Mouse (Mus musculus) right cerebral cortex, postnatal 25 days (tissue): ENCODE measurements around the gene Tbc1d22a.

Source experiments
- DNase-seq: peaks from one replicate; pipeline ENCODE4 v3.0.0; 2022

Gene Tbc1d22a

DNA sequence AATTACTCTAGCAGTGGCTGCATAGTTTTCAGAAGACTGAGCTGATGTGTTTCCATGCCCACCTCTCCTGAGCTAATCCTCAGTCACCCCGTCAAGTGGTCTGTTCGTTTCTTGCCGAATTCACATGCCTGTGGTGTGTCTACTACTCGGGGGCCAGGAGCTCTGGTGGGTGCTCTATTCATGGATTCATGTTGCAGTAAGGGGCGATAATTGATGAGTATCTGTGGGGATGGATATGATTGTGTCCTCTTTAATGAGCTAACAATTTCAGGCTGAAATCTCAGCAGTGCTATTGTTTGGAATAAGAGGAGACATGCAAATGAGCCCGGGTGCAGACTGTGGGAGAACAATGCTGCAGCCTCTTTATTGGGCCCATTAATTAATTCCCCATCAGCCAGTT lies 201.7 kb downstream of the Tbc1d22a start:
- no peak for DNase-seq

DNA sequence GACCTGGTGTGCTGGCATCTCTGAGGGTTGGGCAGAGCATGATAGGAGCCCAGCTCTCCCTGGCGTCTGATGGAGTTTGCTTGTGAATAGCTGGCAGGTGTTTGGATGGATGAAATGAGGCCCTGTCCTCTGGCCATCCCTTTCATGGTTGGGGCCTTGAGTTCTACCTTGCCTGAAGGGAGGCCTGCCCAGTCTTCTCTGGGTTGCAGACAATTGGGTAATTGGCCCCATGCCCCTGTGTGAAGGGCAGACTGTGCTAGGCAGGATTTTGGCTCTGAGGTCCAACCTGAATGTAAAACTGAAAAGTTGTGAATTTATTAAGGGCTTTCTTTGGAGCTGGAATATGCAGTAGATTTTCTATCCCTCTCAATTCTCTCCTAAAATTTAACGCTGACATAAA lies 204.2 kb downstream of the Tbc1d22a start:
- DNase-seq = no peak

DNA sequence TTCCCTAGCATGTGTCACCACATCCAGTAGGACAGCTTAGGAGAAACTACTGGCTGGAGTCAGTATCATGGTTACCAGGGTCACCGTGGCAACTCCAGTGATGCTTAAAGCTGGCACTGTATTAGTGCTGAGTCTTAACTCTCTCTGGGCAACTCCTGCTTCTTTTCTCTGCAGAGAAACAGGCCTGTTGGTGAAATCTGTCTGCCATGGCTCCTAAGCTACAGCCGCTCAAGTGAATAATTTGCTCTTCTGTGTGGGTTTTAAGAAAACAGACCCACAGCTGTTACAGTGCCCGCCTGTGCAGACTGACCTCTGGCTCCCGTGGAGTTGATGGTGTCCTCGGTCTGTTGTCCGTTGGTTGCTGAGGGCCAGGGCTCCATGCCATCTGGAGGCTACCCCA lies 205.4 kb downstream of the Tbc1d22a start:
- no peak for DNase-seq

DNA sequence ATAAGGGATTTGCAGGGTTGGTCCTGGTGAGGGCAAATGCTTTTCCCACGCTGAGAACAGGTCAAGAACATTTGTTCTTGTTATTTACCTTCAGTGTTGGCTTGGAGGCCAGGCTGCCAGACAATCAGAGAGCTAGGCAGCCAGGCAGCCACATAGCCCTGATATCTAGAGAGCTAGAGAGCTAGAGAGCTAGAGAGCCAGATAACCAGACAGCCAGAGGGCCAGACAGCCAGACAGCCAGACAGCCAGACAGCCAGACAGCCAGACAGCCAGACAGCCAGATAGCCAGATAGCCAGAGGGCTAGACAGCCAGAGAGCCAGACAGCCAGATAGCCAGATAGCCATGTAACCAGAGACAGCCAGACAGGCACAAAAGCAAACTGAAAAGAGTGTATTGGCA lies 208.6 kb downstream of the Tbc1d22a start:
- no peak for DNase-seq

DNA sequence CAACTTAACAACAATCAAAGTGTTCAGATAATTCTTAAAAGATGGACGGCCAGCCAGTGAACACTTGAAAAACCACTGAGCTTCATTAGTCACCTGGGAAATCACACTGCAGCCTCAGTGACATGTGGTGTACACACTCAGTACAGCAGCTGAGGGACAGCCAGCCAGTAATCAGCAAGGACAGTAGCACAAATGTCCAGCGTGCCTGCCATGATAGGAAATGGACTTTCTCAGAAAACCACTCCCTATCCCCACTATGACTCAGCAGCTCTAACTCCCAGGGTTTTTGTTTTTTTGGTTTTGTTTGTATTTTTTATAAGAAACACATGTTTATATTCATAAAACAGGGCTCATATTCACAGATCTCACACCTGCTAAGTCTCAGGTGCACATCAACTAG lies 209.6 kb downstream of the Tbc1d22a start:
- DNase-seq = no peak

DNA sequence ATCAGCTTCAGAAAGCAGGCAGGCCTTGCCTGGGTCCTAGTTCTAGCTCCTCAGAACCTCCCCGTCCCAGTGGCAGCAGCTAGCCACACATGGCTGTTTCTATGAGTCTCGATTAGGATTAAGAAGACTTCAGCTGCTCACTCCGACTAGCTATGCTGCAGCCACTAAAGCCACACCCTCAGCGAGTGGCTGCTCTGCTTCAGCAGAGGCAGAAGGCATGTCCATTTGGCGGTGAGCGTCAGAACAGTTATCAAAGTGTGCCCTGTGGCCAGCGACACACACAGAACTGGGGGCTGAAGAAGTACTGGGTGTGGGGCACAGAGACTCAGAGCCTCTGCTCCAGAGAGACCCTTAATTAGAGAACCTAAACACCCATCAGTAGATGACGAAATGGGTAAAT lies 210.7 kb downstream of the Tbc1d22a start:
- no peak for DNase-seq

DNA sequence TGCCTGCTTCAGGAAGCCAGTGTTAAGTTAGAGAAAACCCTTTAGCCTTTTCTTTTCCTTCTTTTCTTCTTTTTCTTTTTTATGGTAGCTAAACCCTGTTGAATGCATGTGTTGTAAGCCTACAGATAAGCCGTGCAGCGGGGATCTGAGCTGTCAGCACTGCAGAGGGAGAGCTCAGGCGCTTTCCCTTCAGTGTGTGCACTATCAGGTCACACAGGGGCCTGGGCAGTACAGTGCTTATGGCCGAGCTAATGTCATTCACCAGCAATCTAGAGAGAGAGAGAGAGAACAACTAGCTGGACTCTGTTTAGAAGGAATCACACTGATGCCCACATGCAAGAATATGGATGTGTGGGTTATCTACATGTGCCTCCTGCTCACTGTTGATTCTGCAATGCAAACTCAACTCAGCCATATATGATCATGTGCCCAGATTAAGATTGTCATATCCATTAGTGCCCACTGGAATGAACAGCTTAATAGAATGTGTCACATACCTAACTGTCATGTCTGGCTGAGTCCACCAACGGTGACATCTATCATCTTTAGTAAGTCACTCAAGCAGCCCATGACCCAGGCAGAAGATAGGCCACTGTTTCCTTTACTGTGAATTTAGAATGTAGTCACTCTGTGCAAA lies 212.2 kb downstream of the Tbc1d22a start:
- no peak for DNase-seq

DNA sequence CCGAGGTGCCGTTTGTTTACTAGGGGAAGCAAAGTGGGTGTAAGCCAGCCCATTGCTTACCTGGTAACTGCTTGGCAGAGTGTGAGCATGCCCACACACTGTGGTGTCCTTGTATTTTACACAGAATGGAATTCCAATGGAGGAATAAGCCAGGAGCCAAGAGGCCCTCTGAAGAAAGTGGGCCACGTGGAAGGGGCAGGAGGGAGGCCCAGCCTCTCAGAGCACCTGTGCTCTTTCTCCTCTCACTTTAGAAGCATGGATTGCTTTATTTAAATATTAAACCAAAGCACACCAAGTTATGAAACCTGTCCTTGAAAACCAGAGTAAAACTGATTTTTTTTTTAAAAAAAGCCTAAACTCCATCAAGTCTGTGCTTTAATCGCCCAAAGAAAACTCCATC lies 213.2 kb downstream of the Tbc1d22a start:
- DNase-seq = no peak

DNA sequence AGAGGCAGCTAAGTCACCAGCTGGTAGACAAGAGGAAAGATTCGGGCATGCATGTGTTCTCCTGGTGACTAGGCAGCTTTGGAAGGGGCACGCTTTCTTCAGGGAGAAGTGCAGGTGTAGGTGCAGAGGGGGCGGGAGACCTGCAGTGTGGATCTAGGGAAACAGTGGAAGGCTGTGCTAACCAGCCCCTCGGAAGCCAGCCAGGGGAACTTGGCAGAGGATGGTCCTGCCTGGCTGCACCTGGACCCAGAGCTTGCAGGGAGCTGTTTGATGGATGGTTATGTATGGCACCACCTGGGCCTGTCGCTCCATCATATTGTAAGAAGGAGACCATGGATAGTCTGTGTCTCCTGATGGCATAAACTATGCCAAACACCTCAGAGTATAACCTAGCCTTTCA lies 214.2 kb downstream of the Tbc1d22a start:
- peak; percentile 27 for DNase-seq

DNA sequence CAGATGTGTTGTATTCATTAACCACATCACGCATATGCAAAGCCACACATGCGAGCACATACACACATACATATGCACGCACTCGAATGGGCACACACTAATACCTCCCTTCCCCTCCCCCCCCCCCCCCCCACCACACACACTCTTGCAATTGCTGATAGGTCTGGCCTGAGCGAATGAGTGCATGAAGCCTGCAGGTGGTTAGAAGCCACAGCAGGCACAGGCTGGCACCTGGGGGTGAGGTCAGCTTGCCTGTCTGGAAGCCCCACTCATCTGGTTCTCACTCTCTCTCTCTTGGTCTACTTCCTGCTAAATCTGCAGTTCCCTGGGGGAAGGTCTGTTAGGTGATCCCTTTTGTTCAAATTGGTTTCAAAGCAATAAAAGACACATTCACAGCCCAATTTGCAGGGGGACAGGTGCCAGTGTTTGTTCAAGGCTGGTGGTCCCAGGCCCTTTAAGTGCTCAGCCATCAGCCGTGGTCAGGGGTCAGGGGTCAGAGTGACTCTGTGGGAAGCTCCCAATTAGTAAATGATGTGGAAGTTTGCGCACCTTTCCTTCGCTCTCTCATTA lies 215.6 kb downstream of the Tbc1d22a start:
- no peak for DNase-seq

DNA sequence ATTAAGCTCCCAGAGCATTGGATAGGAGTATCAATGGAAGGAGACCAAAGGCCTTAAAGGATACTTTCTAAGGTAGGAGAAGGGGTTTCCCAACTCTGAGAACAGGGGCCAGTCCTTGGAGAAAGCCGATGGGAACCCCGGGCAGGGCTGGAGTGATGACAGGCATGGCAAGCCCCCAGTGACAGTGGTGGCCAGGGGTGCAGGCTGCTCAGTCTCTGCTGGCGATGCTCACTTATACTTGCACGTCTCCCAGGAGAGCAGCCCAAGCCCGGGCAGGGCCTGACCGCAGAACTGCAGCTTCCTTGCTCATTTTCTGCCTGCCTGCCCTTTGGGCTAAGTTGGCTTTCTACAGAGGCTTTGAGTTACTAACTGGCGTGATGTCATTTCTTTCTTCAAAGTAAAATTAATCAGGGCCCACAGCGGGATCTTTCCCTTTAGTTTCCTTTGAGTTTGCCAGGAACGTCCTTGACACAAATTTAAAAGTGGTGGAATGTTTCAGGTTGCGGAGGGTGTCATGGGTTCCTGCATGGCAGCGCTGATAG lies 217.4 kb downstream of the Tbc1d22a start:
- DNase-seq = no peak

DNA sequence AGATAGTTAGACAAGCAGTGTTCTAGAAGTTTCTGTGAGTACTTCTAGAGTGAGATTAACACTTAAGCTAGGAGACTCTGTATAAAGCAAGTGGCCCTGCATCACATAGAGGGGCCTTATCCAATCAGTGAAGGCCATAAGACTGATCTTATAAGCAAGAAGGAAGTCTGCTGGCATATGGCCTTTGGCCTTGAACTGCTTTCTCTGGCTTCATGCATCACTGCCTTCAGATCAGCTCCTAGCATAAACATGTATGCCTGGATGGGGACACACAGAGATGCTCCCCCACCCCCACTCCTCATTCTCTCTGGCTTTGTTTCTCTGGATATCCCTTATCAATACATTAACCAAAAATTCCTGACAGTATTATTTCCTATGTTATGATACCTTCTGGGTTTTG lies 218.5 kb downstream of the Tbc1d22a start:
- DNase-seq = no peak

DNA sequence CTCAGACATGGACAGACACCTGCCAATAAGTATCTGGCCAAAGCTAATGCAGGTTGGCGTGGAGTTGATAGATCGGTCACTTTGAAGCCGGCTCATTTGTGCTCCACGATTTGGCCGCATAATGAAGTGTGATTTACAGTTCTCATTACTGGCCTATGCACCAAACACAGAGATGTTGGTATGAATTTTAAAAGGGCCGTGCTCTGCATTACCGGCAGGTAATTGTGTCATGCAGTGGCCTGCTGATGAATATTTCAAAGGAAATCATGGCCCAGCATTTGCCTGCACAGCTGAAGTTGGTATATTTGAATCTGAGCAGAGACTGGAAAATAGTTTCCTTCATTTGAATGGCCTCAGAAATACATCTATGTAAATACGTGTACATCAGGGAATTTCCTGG lies 219.1 kb downstream of the Tbc1d22a start:
- DNase-seq = no peak

DNA sequence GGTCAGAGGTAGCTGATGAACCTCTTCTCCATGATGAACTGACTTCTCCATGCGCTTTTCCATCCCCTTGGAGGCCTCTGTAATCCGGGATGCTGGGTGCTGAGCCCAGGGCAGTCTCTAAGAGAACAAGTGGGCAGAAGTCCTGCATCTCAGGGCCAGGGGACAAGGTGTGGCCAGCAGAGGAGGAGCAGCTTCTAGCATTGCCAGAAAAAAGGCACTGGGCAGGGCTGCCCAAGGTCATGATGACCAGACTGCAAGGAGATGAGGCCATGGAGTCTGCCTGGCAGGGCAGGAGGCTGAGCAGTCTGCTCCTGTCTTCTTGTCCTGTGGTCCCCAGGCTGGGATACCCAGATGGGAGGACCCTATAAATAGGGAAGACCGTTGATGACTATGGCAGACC lies 220.0 kb downstream of the Tbc1d22a start:
- DNase-seq = no peak

DNA sequence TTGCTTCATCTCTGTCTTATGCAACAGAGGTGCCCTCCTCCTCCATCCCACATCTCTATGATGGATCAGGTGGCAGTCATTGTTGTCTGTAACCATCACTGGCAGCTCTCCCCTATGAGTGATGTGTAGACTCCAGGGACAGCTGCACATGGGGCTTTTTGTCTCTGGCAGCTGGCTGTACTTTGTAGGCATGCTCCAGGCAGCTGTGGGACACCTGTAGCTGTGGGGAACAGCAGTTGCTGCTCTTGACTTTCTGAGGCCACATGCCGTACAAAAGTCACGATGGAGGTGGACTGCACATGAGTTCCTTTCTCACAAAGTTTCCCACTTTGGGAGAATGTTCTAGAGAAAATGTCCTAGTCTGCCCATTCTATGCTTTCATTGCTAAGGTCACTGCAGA lies 223.1 kb downstream of the Tbc1d22a start:
- DNase-seq = no peak

DNA sequence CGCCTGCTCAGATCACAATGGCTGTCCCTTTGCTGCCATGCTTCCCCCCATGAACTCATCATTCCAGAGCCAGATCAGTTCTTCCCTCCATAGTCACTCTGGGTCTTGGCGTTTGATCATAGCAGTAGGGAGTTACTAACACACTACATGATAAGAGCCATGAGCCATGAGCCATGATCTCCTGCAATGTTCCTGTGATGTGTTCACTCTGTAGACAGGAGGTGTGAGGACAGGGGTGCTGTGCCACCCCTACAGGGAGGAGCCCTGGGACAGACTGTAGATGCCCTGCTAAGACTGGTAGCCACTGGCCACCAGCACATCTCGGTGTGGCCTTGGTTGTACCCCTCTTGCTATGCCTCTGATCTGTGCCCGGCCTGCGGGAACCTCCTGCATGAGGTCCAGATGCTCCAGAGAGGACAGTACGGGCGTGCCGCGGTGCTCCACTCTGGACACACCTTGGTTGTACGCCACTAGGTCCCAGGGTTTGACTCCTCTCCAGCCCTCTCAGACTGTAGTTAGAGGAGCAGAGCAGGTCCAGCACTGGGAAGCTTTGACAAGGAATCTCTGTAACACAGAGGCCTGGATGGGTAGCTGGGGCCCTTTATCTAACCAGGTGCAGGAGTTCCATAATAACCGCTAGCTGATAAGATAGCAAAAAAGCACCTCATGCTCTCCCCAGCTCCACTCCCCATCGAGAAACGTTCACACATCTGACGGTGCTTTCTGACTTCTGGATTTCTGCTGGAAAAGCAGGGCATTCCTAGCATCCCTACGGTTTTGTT lies 224.9 kb downstream of the Tbc1d22a start:
- no peak for DNase-seq

DNA sequence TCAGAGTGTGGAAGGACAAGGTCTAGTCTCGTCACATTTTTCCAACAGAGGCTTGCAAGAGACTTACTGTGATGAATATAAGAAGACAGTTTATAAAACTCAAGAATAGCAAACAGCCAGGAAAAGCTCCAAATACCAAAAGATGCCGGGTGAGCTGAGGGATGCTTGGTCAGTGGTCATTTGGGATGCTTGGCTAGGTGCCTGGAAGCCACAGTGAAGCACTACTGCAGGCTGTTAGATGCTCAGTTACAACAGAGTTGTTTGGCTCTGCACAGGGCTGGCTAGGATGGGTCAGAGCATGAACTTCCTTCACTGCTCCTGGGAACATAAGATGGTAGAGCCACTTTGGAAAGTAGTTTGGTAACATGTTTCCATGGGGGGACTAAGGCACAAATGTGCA lies 230.0 kb downstream of the Tbc1d22a start:
- no peak for DNase-seq

DNA sequence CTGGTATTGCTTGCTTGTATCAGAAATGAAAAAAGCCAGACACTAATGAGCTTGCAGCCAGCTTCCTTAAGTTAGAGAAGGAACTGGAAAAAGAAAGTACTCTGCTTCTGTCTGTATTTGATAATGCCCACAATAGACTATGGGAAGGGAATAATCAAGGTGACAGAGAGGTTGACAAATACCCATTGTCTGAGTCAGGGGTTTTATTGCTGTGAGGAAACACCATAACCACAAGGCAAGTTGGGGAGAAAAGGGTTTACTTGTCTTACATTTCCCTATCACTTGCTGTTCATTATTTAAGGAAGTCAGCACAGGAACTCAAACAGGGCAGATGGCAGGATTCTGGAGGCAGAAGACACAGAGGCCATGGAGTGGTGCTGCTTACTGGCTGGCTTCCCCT lies 231.8 kb downstream of the Tbc1d22a start:
- DNase-seq = no peak

DNA sequence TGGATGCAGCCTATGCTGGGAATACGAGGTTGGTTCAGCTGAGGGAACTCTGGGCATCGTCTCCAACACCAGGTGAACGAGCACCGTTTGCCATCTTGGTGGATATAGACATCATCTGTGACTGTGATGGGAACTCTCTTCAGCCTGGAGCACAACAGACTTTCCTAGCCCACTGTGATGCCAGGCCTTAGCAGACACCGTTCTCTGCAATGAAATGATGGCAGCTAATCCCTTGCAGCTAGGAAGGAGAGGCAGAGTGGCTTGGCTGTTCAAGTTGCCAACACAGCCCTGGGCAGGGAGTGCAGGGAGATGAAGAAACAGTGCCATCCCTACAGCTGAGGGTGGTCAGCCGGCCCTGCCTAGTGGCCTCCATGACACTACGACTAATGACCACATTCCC lies 233.0 kb downstream of the Tbc1d22a start:
- DNase-seq = no peak

DNA sequence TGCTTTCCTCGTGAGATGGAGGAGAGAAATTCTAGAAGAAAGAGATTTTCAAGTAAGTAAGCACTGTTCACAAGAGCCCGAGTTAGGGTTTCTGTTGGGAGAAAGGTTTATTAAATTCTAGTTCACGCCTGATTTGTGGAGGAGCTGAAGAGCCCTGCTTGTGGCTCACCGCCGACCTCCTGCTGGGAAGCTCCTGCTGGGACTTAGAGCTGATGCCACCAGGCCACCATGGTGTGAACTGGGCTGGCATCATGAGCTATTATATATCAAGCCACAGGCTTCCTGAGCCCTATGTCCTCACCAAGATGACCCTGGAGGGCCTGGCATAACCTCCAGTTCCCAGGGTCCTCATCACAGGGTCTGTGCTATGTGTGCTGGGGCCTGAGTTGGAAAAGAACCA lies 235.0 kb downstream of the Tbc1d22a start:
- no peak for DNase-seq

DNA sequence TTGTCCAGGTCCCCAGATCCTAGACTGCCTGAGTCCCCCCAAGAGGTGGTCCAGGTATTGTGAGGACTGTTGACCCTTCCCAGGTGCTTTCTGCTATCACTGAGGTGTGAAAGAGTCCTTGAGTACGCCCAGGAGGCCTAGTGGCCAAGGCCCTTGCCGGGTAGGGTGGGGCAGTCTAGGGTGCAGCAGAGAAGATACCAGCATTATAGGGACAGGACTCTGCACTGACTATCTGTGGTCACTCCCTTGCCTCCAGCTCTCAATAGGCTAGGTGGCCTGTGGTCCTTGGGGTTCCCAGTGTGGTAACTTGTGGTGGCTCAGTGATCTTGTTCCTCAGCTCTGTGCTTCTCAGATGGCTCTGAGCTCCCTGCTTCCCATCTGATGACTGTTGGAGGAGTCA lies 235.5 kb downstream of the Tbc1d22a start:
- DNase-seq = no peak

DNA sequence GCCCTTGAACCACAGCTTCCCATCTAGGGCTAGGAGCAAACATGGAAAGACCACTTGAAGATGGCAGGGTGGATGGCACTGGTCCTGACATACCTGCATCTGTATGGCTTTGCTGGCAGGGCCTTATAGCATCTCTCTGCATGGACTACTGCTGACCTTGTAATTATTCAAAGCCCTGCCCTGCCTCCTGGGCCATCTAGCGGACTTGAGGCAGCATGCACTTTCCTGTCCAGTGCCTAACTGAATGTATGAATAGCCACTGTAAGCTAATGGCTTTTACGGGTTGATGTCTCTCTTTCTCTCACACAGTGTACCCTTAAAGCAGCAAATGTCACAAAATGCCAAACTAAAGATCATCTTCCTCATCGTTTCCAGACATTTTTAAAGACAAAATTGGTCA lies 245.2 kb downstream of the Tbc1d22a start:
- DNase-seq = no peak

DNA sequence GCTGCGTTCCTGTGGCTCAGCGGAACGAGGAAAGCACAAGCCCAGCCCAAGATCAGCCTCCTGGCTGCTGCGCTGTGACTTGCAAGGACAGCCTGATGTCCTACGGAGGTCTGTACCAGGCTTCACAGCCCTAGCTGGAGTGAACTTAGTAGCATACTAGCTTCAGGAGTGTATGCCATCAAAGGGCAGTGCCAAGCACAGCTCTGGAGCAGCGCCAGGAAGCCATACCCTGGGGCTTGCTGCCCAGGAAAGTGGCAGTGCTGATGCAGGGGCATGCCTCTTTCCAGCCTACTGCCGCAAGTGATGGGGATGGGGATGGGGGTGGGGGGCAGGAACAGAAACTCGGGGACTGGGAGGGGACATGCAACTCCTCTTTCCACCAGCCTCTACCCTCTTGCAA lies 248.4 kb downstream of the Tbc1d22a start:
- no peak for DNase-seq

DNA sequence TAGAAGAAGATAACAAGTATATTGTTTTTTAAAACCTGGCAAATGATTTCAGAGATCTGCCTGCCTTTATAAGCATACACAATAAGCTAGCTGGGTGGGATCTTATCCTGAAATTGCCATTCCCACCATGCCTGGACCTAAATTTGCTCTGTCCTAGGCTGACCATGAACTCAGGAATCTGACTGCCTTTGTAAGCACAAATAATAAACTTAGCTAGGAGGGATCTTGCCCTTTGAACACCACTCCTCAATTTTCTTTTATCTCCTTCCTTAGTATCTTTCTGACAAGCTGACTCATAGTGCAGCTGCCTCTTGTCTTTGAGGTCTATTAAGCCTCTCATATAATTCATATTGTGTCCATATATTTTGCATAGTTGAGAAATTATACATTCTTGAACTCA lies 253.8 kb downstream of the Tbc1d22a start:
- no peak for DNase-seq
